Mouse (Mus musculus) right cerebral cortex, postnatal 10 days (tissue): Measurements from ENCODE around the gene Hspa12a.
"Not testable (repeated sequence)": the region's sequence is repeated elsewhere in the genome, so short reads cannot be mapped to it uniquely, and the experiment has no call there.

Experiments used
- DNase-seq, 2 experiments: peaks; one replicate each; pipeline ENCODE4 v3.0.0; 2021; ENCODE audit warnings: low spot score in 2 of 2

Hspa12a gene

DNA sequence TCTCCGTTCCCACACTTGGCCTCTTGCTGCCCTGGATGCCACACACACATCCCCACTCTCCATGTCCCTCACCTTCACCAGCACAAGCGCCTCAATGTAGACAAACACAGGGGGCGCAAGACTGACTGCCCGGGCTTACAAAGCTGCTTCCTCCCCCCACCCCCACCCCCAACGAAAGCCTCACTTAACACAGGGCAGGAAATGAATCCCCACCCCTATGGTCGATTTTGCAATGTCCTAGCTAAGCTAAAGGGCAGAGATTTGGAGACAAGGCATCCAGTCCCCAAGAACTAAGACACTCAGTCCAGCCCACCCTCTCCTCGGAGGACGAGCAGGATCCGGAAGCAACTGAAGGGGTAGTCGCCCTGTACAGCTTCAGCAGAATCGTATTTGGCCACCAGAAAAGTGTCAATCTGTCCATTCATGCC lies 32.5 kb downstream of the Hspa12a start:
- DNase-seq, result no peak

DNA sequence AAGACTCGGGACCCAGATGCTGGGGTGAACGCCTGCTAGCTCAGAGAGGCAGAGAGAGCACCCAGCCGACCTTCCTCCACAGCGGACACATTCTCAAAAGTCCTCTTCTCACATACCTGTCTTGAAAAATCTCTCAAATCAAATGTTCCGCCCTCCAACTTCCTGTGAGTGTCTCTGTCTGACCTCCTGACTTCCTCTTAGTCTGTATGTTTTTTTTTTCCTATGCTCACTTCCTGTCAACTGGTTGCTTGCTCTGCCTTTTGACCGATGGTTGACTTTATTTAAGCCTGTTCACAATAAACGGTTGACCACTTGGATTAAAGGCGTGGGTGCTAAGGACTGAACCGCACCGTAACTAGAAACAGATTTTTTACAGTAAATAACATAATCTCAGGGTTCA lies 35.4 kb downstream of the Hspa12a start:
- no peak for DNase-seq

DNA sequence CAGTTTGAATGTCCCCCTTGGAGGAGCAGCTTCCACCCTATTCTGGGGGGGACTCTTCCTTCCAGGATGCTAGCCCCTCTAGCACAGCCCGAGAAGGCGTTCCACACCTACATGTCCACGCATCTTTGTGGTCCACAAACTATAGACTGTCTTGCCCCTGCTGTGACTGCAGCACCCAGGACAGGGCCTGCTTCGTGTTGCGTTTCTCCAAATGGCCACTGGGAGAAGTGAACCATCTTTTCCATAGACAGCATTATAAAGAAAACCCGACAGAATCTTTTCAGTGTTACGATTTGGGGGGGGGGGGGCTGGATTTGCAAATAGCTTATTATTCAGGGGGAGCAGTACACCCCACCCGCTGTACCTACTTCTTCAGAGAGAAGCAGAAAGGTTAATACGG lies 36.8 kb downstream of the Hspa12a start:
- DNase-seq, result no peak

DNA sequence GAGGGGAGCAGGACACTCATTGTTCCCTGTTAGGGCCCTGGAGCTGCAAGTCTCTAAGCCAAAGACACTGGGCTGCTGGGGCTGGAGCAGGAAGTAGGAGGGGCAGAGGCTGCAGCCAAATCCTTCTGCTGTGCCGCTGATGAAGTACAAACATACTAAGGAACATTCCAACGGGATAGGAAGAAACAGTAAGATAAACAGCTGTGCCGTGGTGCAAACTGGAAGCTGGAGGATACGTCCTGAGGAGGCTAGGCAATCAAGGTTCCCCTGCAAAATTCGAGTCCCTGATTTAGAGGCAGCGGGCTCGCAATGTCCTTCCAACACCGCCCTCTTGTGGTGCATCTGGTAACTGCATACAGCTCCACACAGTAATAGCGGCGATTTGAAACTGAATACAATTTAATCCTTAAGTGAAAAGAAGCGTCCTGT lies 39.5 kb downstream of the Hspa12a start:
- DNase-seq, result peak; percentile 85 to 93

DNA sequence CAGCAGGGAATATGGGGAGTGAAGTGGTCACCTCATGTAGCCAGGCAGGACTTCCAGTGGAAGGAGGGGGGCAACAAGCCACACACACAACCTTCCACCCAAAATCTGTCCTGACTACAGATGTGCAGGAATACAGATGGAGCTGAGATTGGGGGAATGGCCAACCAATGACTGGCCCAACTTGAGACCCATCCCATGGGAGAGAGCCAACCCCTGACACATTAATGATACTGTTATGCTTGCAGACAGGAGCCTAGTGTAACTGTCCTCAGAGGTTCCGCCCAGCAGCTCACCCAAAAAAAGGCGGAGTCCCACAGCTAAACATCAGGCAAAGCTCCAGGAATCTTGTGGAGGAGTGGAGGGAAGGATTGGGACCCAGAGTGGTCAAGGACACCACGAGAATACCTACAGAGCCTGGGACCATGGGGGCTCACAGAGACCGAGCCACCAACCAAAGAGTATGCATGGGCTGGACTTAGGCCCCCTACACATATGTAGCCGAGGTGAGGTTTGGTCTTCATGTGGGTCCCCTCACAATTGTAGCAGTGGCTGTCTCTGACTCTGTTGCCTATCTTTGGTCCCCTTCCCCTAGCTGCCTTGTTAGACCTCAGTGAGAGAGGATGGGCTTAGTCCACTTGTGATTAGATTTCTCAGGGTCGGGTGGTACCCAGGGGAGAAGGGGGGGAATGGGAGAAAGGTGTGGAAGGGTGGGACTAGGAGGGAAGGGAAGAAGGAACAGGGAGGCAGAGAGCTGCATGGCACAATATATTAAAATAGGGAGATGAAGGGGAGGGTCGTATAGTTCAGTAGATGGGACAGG lies 40.2 kb downstream of the Hspa12a start:
- DNase-seq, result no peak

DNA sequence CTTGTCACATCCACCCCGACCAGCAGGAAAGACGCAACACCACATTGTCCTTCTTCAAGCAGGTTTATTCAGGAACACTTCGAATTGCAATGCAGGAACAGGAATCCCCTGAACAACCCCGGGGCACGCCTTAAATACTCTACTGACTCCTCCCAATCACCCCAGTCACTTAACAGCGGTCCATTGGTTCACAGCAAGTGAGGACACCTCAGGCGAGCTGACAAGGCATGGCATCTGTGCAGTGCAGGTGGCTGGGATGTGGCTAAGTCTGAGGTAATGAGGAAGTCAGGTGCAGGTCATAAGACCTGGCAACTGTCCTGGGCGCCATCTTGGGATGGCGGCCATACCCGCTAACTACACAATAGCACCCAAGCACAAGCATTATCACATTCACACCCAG lies 43.0 kb downstream of the Hspa12a start:
- DNase-seq, result not testable (repeated sequence)

DNA sequence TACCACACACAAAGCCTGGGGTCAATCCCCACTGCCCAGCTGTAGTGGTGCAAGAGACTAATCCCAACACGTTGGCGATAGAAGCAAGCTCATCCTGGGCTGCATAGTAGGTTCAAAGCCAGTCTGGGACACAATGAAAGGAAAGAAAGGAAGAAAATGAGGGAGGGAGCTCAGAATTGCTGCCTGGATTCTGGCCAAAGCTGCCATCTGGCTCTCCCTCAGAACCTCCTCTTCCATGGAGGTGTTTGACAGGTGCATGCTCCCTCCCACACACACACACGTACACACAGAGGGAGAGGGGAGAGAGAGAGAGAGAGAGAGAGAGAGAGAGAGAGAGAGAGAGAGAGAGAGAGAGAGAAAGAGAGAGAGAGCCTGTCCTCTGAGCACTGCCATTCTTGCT lies 47.2 kb downstream of the Hspa12a start:
- peak; percentile 55 to 68 for DNase-seq

DNA sequence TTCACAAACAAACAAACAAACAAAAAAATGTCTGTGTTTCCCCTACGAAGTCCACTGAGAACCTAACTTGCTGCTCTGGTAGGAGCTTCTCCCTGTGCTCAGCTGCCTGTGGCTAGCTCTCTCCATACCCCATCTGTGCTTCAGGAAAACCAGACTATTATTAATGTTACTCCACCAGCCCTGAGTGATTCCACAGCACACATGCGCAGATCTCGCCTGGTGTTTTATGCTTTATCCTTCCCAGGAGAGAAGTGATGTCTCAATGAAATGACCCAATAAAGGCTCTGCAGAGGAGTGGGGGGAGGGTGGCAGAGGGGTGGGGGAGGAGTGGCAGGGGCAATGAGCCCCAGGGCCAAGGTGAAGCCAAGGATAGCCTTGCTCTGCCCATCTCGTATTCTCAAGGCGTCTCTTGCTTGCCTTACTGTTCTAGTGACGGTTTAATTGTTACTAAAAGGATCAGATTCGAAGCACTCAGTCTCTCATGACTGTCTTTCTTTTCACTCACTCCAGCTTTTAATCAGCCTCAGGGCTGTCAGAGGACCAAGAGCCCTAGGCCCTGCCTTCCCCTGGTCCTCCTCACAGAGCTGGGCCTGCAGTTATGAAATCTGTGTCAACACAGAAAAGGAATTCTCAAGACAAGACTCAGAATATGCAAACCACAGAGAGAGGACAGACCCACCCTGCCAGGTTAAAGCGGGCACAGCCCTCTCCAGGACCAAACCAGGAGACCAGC lies 54.0 kb downstream of the Hspa12a start:
- DNase-seq, result no peak

DNA sequence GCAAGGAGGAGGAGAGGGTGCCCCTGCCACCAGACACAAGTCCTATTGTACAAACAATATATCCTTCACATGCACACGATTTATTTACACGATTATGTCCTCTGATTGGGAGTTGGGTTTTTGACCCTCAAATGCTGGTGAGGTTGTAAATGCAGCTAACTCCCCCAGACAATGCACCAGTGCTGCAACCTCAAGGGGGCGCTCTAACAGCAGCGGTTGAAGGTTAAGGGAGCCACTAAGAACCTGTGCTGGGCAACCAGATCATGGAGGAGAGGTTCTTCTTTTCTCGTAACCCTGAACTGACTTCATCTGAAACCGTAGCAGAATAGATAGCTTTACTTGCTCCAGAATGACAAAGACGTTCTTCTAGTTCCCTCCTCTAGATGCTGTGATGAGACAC lies 57.0 kb downstream of the Hspa12a start:
- no peak for DNase-seq

DNA sequence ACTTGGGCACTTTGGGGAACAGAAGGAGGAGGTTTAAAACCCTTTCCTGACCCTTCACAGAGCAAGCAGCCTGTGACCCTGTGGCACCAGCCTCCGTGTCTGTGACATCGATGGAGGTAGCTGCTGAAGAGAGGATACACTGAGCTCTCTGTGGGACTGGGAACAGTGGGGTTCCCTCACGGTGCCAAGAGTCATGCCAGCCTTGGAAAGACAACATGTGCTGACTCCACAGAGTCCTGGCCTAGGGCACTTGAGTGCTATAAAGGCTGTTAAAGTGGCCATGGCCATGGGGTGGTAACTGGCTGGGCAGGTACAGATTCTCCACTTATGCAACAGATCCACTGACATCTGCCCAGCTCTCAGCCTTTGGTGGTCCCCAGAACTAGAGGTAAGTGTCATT lies 60.0 kb downstream of the Hspa12a start:
- no peak for DNase-seq

DNA sequence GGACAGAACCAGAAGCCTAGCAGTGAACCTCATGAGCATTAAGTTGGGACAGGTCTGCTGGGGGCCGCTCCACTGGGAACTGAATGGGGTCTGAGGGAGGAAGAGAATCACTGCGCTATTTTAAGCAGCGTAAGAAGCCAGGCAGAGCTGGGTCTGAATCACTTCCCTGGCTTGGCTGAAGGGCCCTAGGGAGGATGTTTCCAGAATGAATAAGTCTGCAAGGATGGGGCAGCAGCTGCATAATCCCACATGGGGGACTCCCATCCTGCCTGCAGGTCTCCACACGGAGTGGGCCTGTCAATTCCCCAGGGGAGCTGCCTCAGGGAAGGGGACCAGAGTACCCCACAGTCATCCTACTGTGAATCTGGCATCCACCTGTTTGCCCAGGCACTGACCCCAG lies 61.1 kb downstream of the Hspa12a start:
- no peak for DNase-seq

DNA sequence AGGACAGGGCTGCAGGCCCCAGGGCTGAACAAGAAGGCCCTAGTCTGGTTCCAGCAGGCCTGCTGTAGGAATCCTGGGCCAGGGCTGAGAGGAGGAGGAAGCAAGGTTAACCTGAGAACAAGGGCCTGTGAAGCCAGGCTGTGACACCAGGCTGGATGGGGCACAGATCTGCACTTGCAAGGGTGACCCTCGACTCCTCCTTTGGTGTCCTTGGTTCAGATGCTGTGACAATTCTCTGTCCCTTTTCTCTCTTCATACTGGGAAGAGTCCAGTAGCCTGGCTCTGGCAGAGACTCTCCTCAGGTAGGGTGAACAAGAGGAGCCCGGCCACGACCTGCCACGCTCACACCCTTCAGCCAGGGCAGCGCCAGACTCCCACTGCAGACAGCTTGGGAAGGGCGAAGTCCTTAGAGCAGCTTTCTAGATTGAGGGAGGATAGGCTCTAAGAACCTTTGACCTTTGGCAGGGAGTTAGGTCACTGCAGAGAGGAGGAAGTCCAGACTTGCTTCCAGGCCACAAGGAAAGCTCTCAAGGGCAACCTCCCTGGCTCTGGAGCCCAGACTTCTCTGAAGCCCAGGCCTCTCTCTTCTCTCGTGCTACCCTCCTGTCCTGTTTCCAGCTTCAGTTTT lies 64.0 kb downstream of the Hspa12a start:
- no peak for DNase-seq

DNA sequence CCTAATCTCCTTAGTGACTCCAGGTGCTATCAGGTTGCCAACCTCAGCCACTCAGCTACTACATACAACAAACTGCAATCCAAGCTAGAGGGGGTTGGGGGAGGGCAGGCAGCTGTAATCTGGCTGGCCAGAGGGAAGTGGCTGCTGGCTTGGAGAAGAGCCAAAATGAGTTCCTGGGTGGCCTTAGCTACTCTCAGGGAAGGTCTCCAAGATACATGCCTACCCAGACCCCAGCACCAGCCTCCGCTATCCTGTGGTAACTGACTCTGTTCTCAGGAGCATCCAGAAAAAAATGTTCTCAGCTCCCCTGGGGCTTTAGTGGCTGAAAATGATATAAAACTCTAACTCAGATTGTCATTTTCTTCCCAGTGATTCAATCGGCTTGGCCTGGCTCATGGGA lies 64.9 kb downstream of the Hspa12a start:
- no peak for DNase-seq

DNA sequence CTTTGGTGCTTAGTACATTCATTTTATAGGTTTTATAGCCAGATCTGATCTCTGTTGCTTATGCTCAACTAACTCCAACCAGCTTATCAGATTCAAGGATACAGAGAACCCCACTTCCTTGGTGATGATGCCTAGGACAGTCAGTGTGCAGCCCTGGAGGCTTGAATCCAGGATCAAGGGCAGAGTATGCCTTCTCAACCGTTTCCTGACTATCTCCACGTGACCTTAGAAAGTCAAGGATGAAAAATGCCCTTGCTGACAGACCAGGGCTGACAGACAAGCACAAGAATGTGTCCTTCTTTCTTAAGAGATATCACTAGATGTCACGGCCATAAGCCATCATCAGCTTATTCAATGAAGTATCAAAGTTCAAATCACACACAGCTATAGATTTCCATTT lies 69.9 kb downstream of the Hspa12a start:
- no peak for DNase-seq

DNA sequence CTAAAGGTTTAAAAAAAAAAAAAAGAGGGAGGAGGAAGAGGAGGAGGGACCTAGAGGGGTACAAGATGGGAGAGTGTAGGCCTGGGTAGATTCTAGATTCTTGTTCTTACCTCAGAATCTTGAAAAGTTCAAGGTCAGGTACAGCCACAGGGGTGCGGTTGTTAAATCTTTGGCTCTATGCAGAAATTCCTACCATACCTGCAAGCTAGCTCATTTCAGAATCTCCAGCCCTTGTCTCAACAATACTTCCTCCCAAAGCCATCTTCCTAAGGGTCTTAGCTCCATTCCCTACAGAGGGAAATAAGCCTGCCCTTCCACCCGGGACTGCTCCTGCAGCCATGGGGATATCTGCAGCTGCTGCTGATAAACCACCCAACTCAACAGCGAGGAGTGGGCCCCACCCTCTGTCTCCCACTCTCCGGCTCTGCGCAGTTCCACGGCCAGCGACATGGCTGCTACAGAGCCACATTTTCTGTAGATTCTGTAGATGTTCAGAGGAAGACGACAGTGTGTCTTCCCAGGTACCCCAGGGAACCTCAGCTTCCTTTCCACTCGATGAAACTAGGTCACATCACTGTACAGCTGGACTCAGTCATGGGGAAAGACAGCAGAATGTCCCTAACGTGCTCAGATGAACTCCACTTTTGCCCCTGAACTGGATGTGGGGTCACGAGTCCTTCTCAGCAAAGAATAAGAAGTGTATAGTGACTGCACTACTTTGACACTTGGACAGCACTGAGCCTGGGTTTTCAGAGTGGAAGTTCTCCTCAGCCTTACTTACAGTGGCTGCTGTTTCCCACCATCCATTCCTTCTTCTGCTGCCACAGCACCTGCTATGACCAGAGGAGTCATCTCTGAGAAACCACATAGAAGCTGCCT lies 70.8 kb downstream of the Hspa12a start:
- DNase-seq, result no peak

DNA sequence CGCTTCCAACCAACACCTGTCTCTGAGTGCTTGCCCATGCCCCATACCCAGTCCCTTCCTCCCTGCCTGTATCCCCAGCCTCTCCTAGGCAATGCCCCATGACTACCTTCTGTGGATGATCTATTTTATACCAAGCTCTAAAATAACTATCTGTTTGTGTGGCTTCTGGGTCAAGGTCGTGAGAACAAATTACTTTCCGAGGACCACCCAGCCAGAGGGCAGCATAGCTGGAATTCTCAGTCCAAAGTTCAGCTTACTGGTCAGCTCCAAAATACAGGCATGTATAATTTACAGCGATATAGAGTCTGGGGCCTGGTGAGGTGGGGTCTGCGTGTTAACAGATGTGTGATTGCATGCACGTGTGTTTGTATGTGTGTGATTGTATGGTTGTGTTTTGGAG lies 71.6 kb downstream of the Hspa12a start:
- DNase-seq, result no peak

DNA sequence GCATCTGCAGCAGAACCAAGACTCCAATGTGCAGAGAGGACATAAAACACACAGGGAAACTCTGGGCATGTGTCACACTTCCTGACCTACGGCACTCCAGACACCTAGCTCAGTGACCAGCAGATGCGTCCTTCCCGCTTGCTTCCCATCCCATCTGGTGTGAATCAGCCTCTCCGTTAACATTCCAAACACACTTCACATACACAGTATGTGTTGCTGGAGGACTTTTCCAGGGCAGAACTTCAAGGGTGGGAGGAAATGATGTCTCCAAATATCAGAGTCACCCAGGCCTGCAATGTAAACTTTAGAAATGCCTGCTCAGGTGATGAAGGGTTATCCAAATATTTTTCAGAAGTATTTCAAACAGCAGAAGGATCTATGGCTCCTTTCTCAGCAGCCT lies 76.8 kb downstream of the Hspa12a start:
- DNase-seq, result no peak

DNA sequence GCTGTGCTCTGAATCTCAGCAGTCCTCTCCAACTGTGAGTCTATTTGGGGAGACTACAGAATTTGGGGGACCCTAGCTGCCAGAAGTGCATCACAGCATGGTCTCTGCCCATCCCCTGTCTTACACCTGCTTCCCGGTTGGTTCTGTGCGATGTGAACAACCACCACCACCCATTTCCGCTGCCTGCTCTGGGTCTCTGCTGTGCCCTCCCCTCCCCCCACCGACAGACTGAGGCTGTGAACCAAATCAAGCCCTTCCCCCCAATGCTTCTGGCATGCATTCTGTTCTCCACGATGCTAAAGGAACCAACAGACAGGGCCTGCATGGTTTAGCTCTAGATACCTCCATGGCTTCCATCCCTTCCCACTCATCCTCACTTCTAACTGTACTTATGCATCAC lies 78.2 kb downstream of the Hspa12a start:
- no peak for DNase-seq

DNA sequence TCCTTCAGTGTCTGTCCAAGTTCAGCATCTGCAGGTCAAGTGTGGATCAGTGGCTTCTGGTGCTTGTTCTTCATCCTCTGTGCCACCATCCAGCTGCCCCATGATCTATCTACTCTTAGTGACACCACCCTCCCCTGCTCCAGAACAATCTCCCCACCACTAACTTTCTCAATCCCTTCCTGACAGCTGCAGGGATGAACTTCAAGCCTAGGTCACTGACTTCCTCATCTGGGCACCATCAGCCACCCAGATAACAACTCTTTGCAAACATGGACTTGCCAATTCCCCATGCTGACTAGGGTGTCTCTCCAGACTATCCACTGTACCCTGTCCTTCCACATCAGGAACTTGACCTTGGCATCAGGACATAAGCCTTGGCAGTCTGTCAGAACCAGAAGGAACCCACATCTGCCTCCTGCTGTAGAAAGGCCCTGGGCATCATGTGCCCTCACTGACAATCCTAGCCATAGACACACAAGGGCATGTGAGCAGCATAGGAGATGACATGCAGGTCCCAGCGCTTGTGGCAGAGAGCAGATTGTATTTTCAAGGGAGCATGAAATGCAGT lies 79.4 kb downstream of the Hspa12a start:
- no peak for DNase-seq

DNA sequence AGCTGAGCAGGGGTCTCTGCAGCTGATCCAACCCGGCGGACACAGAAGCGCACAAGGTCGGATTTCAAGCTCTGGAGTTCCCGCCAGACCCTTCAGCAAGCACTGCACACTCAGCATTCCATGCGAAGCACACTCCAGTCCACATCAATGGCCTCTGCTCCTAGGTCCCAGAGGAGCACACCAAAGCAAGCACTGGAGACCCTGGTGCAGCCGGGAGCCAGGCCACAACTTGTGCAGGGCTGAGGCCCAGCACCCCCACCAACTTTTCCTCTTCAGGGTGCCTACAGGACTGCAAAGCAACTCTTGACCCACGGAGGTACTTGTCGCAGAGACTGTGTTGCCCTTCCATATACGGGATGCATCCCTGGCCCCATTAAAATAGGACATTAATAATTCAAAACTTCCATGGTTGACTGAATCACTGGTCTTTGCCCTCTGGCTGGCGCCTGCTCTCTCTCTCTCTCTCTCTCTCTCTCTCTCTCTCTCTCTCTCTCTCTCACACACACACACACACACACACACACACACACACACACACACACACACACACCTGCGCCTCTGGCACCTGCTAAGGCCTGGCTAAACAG lies 82.2 kb downstream of the Hspa12a start:
- DNase-seq, result no peak
